Mouse (Mus musculus): ENCODE measurements around the gene Gm5105. TPM values are rescaled to one million over a fixed set of nuclear protein-coding genes. Genes with fewer than 3 reads are reported as not detected.

Gm5105 gene
- not detected in 2 replicates for total RNA-seq (2021)
- long read RNA-seq, experiment 1, result 0 reads
- long read RNA-seq, experiment 2, result 0 reads

DNA sequence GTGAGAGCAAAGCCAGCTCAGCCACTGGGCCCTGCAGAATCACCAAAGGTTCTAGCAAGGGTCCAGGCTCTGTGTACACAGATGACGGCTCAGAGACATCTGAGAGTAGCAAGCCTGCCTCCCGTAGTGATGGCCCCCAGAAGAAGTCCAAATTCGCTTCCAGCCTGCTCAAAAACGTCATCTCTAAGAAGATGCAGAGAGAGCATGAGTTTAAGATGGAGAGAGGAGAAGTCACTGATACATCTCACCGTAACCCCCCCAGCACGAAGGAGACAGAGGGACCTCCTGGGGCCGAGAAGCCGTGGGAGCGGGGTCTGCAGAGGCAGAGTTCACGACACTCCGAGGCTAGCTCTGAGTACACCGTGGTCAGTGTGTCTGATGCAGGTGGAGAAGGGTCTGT is at the start of gene Gm5105:
TSS of gene Gm5105 (minus strand) at position 101 of the 400 bp plus-strand sequence.
- no peak for DNase-seq

DNA sequence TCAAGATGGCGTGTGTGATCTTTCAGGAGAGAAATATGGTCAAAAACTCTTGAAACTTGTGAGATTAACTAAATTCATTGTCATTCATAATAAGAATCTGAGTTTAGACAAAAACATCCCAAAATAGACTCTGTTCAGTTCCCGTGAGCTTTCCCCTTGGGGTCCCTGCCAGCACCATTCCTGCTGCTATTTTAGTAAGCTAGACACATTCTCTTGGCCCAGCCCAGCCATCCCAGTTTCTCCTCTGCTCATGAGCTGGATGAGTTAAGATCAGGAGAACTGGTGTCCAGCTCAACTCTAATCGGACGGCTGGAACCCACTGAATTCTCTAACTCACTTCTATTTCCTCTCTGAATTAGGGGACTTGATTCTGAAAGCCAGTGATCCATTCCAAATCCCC is 49.7 kb upstream of the Gm5105 start:
- DNase-seq, result no peak

DNA sequence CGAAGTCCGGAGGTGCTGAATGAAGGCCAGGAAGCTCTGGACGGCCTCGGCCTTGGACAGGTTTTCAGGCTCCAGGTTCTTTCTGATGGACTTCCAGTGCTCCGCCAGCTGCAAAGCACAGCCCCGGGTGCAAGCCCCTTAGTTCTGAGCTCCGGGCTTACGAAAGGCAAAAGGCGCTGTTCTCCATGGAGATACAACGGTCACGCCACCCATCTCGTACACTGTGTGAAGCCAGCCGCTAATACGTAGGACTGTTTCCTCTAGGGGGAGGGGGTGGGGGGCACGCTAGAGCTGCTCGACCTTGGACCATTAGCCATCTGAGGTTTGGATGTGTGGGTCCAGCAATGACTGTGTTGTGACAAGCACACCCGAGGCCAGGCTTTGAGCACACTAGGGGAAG is 46.9 kb upstream of the Gm5105 start:
- DNase-seq, result peak; percentile 33

DNA sequence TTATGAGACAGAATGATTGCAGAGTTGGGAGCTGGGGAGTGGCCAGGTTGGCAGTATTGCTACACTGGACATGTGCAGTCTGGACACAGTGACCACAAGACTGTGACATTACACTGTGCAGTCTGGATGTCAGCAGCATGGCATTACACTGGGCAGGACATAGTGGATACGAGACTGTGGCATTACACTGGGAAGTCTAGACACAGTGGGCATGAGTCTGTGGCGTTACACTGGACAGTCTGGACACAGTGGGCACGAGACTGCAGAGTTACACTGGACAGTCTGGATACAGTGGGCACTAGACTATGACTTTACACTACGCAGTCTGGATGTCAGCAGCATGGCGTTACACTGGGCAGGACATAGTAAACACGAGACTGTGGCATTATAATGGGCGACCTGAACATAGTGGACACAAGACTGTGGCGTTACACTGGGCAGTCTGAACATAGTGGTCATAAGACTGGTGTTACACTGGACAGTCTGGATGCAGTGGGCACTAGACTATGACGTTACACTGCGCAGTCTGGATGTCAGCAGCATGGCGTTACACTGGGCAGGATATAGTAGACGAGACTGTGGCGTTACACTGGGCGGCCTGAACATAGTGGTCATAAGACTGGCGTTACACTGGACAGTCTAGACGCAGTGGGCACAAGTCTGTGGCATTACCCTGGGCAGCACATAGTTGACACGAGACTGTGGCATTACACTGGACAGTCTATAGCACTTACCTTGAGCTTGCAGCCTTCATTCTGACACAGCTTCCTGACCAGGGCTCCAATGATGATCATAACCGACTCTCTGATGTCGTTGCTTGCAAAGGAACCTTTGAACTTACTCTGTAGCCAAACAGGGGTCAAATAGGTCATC is 44.0 kb upstream of the Gm5105 start:
- no peak for DNase-seq

DNA sequence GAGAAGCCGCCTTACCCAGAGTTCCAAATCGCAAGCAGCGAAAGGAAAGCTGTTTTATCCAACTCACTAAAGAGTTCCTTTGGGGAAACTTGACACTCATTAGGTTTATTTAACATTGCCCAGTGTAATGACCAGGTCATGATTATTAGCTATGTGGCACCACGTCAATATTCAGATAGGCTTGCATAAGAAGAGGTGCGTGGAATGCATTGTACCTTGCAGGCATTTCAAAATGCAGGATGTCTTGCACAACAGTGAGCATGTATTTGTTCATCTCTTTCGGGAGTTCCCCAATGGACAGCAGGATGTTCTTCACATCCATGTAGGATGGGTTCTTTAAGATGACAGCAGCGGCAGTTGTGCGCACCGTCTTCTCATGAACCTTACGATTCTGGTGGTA is 39.7 kb upstream of the Gm5105 start:
- no peak for DNase-seq

DNA sequence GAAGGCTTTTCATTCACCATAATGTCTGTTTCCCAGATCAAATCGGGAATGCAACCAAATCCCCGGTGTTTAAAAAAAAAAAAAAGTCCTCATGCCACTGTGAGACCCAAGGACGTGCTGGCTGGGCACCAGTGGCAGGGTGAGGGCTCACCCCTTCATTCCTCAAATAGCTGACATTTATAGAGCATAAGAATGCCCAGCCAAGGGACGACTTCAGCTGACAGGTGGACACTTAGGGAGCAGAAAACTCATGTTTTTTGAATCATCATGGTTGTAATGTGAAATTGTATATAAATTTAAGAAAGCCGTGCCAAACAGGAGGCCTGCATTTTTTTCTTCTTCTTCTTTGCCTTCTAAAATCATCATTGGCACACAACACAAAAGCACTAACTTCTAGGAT is 37.9 kb upstream of the Gm5105 start:
- peak; percentile 42 for DNase-seq

DNA sequence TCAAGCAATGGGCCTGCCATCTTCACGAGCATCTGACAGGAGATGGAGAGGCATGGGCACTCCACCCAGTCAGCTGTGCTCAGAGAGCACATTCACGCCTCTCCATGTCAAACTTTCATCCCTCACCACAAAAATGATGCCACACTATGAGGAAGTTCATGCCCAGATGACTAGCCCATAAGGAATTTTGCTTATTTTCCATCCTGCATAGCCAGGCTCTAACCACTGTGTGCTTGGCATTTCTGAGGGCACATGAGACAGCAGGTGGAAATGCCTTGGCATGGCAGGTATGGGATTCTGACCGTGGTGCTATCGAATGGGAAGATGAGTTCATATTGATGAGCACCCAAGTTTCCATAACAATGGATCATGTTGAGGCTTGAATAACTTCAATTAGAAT is 36.5 kb upstream of the Gm5105 start:
- DNase-seq, result no peak

DNA sequence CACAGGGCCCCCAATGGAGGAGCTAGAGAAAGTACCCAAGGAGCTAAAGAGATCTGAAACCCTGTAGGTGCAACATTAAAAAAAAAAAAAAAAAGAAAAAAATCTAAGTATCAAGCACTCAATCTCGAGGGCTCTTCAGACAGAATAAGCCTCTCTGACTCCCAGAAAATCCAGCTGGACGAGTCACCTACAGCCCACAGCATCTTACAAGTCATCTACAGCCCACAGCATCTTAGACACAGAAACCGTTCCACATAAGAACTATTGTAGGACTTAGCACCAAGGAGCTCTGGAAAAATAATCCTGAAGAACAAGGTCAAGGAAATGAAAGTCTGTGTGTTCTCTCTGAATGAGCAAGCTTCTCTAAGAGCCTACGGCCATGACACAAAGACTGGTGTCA is 34.7 kb upstream of the Gm5105 start:
- no peak for DNase-seq

DNA sequence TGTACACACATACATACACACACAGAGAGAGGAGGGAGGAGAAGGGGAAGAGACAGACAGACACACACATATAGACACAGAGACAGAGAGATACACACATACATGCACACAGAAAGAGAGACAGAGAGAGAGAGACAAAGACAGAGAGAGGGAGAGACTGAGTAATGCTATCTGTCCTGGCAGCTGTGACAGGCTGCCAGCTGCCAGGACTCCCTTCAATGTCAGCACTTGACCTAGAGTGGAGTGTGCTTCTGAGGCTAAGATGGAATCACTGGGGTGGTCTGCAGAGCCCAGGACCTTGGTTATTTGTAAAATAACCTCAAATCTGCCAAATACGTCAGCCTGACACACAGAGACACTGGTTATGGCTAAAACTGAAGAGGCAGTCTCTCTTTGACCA is 30.5 kb upstream of the Gm5105 start:
- peak; percentile 43 for DNase-seq

DNA sequence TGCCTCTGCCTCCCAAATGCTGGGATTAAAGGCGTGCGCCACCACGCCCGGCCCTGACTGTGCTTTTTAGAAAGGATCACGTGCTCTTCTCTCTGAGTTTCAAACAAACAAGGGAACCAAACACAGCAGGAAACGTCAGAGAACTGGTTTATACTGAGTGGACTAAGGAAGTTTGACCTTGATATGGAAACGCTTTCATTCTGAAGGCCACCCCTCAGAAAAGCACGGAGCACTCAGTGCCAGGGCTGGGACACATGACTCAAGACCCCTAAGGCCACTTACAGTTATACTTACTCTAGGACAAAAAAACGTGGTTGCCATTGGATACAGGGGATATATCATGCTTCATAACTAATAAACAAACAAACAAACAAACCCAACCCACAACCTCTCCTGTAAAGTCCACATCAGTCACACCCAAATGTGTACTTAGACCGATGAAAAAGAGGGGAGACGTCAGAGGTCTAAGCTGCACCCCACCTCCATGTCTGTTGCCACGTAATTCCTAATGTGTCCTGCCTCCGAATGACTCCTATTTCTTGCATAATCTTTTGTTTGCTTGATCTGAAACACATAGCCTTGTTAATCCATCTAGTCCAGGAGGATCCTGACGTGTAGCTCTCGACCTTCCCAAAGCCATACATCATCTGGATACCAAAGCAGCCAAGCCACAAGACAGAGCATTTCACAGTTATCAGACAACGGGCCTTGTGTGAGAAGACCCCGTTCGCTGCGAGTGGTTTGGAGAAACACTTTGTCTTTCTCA is 29.3 kb upstream of the Gm5105 start:
- peak; percentile 48 for DNase-seq

DNA sequence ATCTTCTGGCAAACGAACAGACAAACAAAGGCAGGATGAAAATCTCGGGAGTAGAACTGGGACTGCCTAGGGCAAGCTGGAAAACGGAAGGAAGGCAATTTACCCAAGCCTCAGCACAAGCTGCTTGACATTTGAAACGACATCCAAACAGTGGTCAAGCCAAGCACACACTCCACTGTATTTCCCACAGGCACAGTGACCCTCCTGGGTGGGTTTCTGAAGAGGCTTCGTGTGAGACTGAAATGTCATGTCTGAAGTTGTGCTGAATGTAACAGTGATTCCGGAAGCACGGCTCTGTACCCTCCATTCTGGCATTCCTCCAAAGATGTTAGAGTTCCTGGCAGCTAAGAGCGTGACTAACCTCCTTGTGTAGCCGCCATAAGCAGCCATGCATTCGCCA is 28.5 kb upstream of the Gm5105 start:
- DNase-seq, result peak; percentile 24

DNA sequence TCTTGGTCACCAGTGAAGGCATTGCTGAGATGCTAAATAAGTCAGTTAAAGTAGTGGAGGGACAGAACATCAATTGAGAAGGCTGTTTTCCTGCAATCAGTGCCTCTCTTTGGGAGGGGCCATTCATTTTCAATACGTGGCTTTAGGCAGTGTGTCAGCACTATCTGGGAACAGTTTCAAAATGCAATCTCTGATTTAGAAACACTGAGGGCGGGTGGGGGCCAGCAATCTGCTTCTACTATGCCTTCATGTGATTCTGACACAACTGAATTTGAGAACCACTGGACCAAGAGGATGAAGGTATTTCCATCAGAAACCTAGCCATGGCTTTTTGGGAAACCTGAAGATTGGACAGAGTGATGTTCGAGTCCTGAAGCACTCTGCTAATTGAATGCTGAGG is 28.1 kb upstream of the Gm5105 start:
- peak; percentile 22 for DNase-seq

DNA sequence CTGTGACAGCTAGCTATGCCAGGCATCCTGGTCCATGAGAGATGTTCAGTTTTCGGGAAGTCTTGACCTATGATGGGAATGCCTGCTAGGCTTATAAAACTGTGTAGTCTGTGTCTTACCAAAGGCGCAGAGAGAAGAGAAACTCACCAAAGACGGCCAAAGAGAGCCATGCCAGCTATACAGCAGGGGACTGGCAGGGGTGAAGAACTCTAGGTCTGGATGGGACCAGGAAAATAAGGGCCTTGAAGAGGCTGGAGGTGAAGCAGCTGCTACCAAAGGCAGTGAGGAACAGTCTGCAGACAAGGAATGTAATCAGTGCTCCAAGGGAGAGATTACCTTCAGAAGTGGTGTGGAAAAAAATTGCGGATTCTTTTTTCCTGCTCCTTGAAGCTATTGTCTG is 16.7 kb upstream of the Gm5105 start:
- no peak for DNase-seq

DNA sequence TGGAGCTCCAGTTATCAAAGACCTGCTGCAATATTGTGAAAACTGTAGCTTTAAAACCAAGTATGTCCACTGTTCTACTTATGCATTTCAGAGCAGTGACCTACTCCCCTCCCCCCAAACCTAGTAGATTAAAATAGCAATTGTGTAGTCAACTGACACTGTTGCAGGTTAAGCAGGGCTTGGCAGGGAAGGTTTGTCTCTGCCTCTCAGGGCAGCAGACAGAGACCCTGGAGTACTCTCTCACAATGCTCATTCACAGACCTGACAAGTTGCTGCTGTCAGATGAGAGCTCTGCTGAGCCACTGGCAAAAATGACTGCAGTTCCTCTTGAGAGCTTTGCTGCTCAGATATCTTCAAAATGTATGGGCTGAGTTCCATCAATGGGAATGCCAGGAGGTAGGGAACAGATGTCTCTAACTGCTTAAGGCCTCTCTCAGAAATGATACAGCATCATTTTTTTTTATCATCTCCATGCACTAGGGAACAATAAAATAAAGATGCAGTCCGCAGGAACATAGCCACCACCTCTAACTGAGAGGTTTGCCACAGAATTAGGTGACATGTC is 16.0 kb upstream of the Gm5105 start:
- no peak for DNase-seq

DNA sequence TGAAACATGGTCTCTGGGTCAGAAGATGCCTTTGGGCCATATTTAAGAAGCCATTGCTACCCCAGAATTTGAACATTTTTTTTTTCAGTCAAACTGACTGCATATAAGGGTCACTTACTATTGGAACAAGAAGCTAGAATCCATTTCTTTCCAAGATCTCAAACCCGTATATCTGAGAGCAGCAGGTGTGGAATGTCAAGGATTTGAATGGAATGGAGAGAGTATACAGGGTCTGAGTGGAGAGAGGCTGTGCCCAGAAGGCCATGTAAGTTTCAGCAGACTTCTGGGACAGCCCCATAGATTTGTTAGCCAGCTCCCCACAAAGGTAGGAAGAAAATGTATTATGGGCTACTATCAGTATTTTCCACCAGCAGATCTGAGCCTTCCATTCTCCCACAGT is 11.5 kb upstream of the Gm5105 start:
- DNase-seq, result no peak

DNA sequence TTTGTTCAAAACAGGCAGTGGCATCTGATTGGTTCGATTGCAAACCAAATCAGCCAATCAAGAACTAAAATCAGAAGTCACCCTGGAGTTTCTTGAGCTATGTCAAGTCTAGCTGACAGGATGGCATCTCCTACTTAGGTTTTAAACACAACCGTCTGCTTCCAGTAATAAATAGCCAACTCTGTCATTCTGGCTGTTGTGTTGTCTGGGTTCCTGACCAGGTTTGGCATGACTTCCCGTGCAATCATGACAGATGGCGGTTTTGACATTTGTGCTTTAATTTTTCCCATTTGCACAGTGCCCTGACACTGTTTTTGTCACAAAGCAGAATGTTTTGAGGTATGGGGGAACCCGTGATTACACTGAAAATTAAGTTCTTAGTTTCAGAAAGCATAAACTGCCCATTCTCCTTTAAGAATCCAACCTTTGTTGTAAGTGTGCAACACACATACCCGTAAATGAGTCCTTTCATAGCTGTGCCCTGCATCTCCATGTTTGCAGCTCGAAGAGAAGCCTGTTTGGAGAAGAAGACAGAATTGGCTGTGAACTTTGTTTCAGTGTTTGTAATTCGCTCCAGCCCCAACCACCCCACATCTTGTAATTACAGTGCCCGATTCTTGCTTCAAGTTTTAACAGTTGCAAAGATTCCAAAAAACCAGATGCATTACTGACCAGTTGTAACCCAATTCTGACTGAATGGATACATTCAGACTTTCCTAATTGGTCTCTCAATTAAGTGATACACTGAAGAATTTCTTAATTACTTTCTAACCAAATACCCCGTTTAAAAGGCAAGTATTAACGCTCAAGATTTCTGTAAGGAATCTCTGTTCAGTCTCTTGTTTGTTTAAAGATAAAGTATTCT is 10.5 kb upstream of the Gm5105 start:
- no peak for DNase-seq

DNA sequence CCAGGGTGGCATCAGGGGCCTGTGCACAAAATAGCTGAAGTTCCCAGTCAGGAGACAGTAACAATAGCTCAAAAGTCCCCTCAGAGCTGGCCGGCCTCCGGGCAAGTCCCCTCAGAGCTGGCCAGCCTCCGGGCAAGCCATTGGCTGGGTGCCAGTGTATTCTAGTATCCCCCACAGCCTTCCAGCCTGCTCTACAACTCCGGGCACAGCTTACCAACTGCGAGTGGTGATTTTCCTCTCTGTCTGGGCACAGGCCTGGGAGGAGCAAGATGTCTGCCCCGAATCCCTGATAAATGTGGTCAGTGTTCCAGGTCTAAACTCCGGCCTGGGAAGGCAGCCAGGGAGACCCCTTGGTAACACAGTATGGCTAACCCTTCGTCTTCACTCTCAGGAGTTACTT is 8.0 kb upstream of the Gm5105 start:
- no peak for DNase-seq

DNA sequence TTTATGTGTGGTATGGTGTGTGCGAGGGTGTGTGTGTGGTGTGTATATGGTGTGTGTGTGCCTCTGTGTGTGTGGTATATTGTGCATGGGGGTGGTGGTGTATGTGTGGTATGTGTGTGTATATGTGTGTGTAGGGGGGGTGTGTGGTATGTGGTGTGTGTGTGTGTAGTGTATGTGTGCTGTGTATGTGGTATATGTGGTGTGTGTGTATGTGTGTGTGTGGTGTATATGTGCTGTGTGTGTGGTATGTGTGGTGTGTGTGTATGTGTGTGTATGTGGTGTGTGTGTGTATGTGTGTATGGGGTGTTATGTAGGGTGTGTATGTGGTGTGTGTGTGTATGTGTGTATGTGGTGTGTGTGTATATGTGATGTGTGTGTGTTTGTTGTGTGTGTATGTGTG is 7.0 kb upstream of the Gm5105 start:
- DNase-seq, result no peak

DNA sequence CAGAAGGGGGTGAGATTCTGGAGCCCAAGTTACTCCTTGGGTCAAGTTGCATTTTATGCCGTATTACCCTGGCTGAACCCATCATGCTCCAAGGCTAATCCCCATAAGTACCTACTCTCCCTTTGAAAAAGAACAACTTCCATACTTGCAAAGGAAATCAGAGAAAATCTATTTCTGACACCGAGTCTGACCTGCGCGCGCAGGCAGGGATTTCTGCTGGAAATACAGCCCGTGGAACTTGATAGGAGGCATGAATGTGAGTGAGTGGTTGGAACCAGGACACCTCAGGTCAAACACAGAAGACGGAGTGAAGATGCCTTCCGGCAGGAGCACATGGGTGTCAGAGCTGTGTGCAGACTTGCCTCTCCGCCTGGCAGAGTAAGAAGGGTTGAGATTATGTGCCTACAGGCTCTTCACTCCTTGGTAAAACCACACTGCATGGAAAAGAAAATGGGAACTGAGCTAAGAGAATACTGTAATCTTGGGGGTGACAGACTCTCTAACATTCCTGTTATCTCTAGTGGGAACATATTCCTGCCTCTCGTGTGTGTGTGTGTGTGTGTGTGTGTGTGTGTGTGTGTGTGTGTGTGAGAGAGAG is 4.4 kb upstream of the Gm5105 start:
- DNase-seq, result no peak

DNA sequence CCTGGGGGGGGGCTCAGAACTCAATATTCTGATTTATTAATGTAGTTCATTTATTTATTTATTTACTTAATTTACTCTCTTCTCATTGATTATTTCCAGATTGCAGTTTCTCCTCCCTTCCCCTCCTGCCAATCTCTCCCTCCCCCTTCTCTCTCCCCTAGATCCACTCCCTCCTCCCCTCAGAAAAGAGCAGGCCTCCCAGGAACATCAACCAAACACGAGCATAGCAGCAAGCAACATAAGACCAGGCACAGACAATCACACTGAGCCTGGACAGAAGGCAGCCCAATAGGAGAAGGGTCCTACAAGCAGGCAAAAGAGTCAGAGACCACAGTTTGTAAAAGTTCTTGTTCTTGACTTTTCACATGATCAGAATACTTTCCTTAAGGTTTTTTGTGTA is 3.8 kb upstream of the Gm5105 start:
- no peak for DNase-seq

DNA sequence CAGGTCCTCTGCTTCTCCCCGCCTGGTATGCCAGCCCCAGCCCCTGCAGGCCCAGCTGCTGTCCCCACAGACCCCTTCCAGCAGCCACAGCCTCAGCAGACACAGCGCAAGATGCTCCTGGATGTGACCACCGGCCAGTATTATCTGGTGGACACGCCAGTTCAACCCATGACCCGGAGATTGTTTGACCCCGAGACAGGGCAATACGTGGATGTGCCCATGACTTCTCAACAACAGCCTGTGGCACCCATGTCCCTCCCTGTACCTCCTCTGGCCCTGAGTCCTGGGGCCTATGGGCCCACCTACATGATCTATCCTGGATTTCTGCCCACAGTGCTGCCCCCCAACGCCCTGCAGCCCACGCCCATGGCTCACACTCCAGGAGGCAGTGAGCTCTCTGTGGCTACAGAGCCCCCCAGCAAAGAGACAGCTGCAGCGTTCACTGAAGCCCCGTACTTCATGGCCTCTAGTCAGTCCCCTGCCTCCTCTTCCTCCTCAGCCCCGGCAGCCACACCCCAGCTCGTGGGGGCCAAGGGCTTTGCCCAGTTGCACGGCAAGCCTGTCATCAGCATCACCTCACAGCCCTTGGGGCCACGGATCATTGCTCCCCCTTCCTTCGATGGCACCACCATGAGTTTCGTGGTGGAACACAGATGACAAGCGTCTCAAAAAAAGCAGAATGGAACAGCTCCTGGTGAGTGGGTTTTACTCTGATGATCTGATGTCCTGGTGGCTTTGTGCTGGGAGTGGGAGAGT is 2.7 kb upstream of the Gm5105 start:
- DNase-seq, result no peak
